Mouse (Mus musculus) gastrocnemius, postnatal 25 days (tissue): ENCODE results near the gene Plin4. TPM values are rescaled to one million over a fixed set of nuclear protein-coding genes. Genes with fewer than 3 reads are reported as not detected.

ENCODE experiments used
- DNase-seq: peaks from one replicate; pipeline ENCODE4 v3.0.0; 2022
- total RNA-seq, 2 experiments: library from RNA; stranded (reverse); gene quantifications; 1 replicate in 1 of 2; 2 replicates in 1 of 2; pipeline ENCODE4 v1.2.3; 2021

Plin4 gene
- total RNA-seq, 2 experiments from 2014 or later = 177 to 234 TPM

- no peak for DNase-seq
Measured at GRCm38 (mm10) chr17:56057381-56058120, 52.1 kb downstream of the Plin4 start.

- no peak for DNase-seq
Measured at GRCm38 (mm10) chr17:56055945-56056678, 53.5 kb downstream of the Plin4 start.

GRCm38 (mm10) chr17:56054938-56055337 lies 54.7 kb downstream of the Plin4 start:
- no peak for DNase-seq

- DNase-seq = no peak
Measured at GRCm38 (mm10) chr17:56051369-56051768, 58.2 kb downstream of the Plin4 start.

Other genes starting within 250 kb of the Plin4 start
- gene Zfp119a, start 230.9 kb downstream of the Plin4 start, total RNA-seq = 1 to 10 TPM; 2.7 to 3.2 TPM
- gene Zfp959, start 217.7 kb downstream of the Plin4 start, total RNA-seq = 1 to 10 TPM; 2.6 to 3.4 TPM
- 1 to 10 TPM; 3.0 to 3.1 TPM for gene Zfp119b, start 160.3 kb downstream of the Plin4 start, total RNA-seq
- gene Ebi3, start 157.2 kb downstream of the Plin4 start, total RNA-seq = under 1 TPM in 1 of 2 experiments, not detected in 1; 0.31 TPM
- 1 to 10 TPM; 7.8 TPM for gene Yju2, start 150.7 kb downstream of the Plin4 start, total RNA-seq
- under 1 TPM in 1 of 2 experiments, not detected in 1; 0.28 TPM for gene Shd, start 139.3 kb downstream of the Plin4 start, total RNA-seq
- not detected for gene Fsd1, start 123.3 kb downstream of the Plin4 start, total RNA-seq
- 1 to 10 TPM; 2.6 to 4.9 TPM for gene Stap2, start 104.2 kb downstream of the Plin4 start, total RNA-seq
- gene Mpnd, start 104.1 kb downstream of the Plin4 start, total RNA-seq = 10 to 100 TPM; 43.3 to 44.4 TPM
- 10 to 100 TPM; 10.8 to 12.4 TPM for gene Sh3gl1, start 73.2 kb downstream of the Plin4 start, total RNA-seq
- 1 to 10 TPM in 1 of 2 experiments, under 1 TPM in 1; 0.79 to 1.3 TPM for gene Chaf1a, start 69.4 kb downstream of the Plin4 start, total RNA-seq
- 10 to 100 TPM; 42.7 to 46.1 TPM for gene Ubxn6, start 34.8 kb downstream of the Plin4 start, total RNA-seq
- 10 to 100 TPM; 21.5 to 24.2 TPM for gene Hdgfl2, start 30.2 kb downstream of the Plin4 start, total RNA-seq
- gene Plin5, start 7.8 kb upstream of the Plin4 start, total RNA-seq = 10 to 100 TPM; 27.7 to 29.0 TPM
- 10 to 100 TPM; 13.4 to 24.9 TPM for gene Lrg1, start 12.2 kb upstream of the Plin4 start, total RNA-seq
- 1 to 10 TPM; 1.9 to 4.2 TPM for gene Sema6b, start 30.5 kb upstream of the Plin4 start, total RNA-seq
- gene Tnfaip8l1, start 52.7 kb upstream of the Plin4 start, total RNA-seq = under 1 TPM; 0.64 to 0.78 TPM
- 10 to 100 TPM; 20.3 to 21.7 TPM for gene Mydgf, start 74.1 kb upstream of the Plin4 start, total RNA-seq
- gene Dpp9, start 109.1 kb upstream of the Plin4 start, total RNA-seq = 10 to 100 TPM; 27.1 to 31.8 TPM
- gene Fem1a, start 147.0 kb upstream of the Plin4 start, total RNA-seq = 100 to 1,000 TPM; 133 to 135 TPM
- gene Ticam1, start 167.0 kb upstream of the Plin4 start, total RNA-seq = 1 to 10 TPM; 2.8 to 3.0 TPM
- 10 to 100 TPM; 35.3 to 39.1 TPM for gene Plin3, start 183.1 kb upstream of the Plin4 start, total RNA-seq
- not detected for gene Arrdc5, start 190.5 kb upstream of the Plin4 start, total RNA-seq
- gene Uhrf1, start 193.5 kb upstream of the Plin4 start, total RNA-seq = 1 to 10 TPM; 2.6 to 2.7 TPM
- gene Kdm4b, start 216.3 kb upstream of the Plin4 start, total RNA-seq = 10 to 100 TPM; 21.5 to 22.6 TPM